Mouse (Mus musculus) gastrocnemius, postnatal 14 days (tissue): ENCODE measurements around the gene Gm11444. TPM values are rescaled to one million over a fixed set of nuclear protein-coding genes. Genes with fewer than 3 reads are reported as not detected.

Experiments
- DNase-seq: peaks from one replicate; pipeline ENCODE4 v3.0.0; 2021; ENCODE audit warnings: mixed read lengths
- intact Hi-C: fragments of 180-260 bp; cut with DNase I; formaldehyde crosslinking; loops from one replicate; pipeline ENCODE4 v1.15.1; 2025; ENCODE audit warnings: low total_unique reads
- total RNA-seq, 2 experiments: library from RNA; stranded (reverse); gene quantifications; 2 replicates each; pipeline ENCODE4 v1.2.3; 2021

Gm11444 gene
- total RNA-seq, 2 experiments from 2014 or later: not detected

DNA sequence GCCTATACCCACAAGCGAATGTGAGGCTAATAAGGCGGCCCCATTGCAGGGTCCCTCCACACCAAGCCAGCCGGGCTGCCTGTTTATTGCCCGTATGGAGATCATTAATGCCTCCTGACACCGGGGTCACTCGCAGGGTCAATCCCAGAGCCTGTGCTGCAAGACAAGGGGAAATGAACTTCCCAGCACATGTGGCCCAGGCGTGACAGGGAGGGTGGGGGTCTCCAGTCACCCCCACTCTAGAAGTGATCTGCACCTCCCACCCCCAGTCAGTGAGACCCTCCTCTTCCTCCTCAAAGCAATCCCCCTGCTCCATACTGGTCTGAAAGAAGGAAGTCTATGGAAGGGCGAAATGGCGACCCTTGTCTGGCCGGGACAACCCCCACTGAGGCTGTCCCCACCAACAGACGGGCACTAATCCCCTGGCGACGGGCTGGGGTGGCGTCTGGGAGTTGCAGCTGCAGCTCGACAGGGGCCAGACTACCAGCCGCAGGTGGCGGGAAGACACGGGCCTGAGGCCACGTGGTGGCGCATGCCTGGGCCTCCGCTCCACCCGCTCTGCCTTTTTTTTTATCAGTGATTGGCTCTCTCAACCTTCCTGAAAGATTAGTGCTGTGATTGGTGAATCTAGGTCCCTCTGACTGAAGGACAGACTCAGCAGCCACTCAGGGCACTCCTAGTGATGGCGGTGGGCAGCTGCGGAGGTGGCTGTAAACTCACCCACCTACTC lies 26.1 kb upstream of the Gm11444 start:
- DNase-seq: no peak

GRCm38 (mm10) chr11:85864363-85864762 lies 14.2 kb upstream of the Gm11444 start:
- DNase-seq: no peak
- intact Hi-C loops: no loop called here

More for the DNA sequence above, 26.1 kb upstream of the Gm11444 start:
- intact Hi-C loops: no loop called here

DNA sequence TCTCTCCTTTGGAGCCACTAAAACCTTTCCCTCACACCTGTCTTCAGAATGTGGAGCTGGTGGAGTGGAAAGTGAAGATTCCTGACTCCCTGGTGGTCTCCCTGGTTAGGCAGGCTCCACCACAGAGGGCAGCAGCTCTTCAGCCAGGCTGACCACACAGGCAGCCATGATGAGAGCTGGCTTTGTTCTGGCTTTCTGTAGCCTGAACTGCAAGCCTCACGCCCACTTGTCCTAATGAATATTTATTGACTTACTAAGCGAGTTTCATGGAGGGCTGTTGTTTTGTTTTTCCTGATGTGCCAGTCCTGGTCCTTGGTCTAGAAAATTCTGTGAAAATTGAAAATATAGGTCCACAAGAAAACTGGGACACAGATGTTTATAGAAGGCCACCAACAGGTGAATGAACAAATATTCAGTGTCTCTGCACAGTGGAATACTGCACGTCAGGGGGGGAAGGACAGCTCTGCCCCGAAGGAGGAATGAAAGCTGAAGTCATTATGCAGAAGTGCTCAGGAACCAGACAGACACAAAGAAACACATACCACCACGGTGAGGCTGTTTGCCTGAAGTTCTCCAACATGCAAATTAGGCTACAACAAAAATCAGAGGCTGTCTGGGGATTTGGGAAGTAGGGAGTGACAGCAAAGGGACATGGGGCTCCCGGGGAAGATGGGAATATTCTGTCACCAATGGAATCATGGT lies 8.0 kb upstream of the Gm11444 start:
- DNase-seq: no peak
- intact Hi-C loops: loop anchor here (10.0 kb wide), 1 partner anchor 207 kb away; no protein-coding TSS in a partner anchor

DNA sequence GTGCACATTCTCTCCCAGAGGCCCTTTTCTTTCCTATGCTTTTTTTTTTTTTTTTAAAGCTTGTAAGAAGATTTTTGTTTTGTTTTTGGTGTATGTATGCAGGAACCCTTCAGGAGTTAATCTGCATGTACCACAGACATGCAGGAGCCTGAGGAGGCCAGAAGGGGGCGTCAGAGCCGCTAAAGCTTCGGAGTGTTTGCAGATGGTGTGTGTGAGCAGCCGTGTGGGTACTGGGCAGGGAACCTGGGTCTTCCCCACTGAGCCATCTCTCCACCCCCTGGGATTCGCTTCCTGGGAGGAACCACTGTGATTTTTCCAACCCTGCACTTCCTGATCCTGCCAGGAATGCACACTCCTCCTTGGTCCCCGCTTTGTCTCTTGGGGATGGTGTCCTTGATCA lies 625 bp upstream of the Gm11444 start:
- intact Hi-C loops: loop anchor here (10.0 kb wide), 1 partner anchor 214 kb away; no protein-coding TSS in a partner anchor

GRCm38 (mm10) chr11:85849037-85849436 lies 1.1 kb downstream of the Gm11444 start:
- peak; percentile 73 for DNase-seq
- intact Hi-C loops: loop anchor here (5.0 kb wide), 2 partner anchors 123 to 323 kb away; no protein-coding TSS in a partner anchor

More for the DNA sequence above, 625 bp upstream of the Gm11444 start:
- DNase-seq: no peak

GRCm38 (mm10) chr11:85846509-85846908 lies 3.6 kb downstream of the Gm11444 start:
- no peak for DNase-seq
- intact Hi-C loops: loop anchor here (5.0 kb wide), 2 partner anchors 126 to 326 kb away; no protein-coding TSS in a partner anchor

DNA sequence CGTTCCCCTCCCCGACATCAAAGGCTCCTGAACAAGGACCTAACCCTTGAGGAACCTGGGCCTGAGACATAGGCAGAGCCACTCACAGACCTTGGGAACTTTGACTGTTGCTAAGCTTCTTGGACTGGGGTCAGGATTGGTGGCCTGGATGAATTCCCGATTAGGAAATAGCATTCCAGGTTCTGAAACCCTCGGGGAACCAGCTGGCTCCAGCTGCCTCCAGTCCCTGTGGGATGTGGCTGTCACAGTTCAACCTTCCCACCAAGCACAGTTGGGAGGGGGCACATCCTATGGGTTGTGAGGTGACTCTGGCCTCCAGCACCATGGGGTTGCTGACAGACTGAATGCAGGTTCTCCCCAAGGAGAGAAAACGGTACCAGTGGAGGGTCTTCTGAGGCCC lies 4.2 kb downstream of the Gm11444 start:
- intact Hi-C loops: loop anchor here (5.0 kb wide), 2 partner anchors 126 to 326 kb away; no protein-coding TSS in a partner anchor
- no peak for DNase-seq

GRCm38 (mm10) chr11:85844971-85845370 lies 5.2 kb downstream of the Gm11444 start:
- DNase-seq: no peak
- intact Hi-C loops: loop anchor here (5.0 kb wide), 2 partner anchors 127 to 327 kb away; no protein-coding TSS in a partner anchor

DNA sequence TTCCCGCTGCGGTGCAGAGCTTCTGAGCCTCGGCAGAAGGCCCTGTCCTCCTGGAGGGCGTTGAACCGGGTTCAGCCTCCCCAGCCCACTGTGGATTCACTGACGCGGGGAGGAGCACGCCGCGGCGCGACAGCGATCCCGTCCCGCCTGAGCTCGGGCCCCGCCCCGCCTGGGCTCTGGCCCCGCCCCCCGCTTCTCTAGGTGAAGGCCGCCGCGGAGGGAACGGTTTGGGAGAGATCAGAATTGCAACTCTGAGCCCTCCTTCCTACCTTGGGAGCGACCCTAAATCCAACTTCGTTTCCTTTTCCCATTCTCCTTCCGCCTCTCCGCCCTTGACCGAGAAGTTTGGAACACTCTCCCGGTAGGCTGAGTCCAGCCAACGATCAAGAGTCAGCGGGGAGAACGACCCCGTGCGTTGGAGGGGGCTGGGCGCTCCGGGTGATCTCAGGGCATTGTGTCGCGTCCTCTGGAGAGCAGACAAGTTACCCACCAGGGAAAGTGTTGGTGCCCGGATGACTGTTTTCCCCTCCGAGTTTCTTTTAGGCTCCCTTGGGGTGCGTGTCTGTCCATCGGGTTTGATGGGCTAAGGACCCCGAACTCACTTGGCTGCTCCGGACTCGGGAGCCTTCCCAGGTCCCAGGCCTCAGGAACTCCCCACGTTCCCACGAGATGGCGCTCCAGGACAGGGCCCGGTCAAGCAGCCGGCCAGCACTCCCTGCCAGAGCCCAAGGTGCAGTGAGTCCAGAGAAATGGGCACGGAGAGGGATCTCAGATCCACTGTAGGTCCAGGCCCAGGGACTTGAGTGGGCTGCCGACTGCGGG lies 5.8 kb downstream of the Gm11444 start:
- intact Hi-C loops: no loop called here
- DNase-seq: peak; percentile 91

DNA sequence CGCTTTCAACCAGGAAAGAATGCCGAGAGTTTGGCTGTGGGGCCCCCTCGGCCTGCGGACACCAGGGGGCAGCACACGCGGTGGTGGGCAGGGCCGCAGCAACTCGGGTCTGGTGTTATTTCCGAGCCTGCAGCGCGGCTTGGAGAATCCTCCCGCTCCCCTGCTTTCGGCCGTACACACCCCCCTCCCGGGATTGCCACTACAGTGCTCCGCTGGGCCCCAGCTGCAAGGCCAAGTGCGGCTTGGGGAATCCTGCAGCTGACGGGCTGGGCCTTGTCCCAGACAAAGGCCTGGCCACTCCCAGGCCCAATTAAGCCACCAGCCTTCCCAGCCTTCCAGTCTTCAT lies 6.8 kb downstream of the Gm11444 start:
- intact Hi-C loops: no loop called here
- DNase-seq: peak; percentile 87

DNA sequence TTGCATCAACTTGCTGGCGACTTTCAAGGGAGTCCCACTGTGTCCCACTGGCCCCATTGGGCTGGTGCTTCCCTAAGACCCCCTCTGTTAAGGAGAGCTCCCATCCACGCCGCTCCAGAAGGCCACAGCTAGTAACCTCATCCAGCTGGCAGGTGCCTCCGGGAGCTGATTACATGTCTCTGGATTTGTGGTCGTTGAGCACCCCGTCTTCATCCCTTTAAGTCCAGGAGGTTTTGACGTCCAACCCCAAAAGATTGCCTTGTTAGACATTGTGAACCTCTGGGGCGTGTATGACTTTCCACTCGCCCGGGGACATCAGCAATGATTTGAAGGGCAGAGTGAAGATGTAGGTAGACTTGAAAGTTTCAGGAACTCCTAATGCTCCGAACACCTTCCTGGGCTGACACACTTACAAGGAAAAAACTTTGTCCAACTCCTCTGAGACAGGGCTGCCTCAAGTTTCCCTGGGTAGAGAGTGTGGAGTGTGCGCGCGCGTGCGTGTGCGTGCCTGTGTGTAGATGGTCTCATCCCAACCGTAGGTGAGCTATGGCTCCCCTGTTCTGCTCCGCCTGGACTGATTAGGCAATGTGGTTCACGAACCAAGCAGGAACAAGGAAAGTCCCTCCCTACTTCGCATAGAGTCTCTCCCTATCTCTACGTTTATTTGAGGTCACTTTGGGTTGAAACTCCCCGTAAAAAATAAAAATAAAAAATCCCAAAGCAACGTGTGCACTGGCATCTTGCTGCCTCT lies 7.4 kb downstream of the Gm11444 start:
- intact Hi-C loops: no loop called here
- DNase-seq: no peak

- DNase-seq: peak; percentile 77
- intact Hi-C loops: no loop called here
Measured at GRCm38 (mm10) chr11:85841980-85842379, 8.2 kb downstream of the Gm11444 start.

DNA sequence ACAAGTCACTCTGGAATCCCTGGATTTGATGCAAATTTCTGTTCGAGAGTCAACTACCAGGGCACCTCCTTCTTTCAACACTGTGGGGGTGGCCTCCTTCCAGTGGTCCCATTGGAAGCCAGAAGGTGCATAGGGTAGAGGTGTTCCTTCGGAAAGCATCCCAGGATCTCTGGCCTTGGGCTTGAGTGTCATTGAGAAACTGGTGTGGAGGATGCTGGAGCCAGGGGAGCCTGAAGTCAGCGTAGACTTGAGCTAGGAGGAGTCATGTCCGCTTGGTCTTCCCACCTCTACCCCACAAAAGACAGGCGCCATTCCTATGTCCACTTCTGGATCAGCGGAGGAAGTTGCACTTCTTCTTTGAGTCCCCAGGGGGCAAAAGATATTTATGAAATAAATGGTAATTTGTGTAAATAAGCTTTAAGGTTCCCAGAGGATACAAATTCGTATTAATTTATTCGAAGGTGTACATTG lies 8.9 kb downstream of the Gm11444 start:
- intact Hi-C loops: no loop called here
- DNase-seq: no peak

GRCm38 (mm10) chr11:85840803-85841145 lies 9.4 kb downstream of the Gm11444 start:
- intact Hi-C loops: no loop called here
- no peak for DNase-seq

DNA sequence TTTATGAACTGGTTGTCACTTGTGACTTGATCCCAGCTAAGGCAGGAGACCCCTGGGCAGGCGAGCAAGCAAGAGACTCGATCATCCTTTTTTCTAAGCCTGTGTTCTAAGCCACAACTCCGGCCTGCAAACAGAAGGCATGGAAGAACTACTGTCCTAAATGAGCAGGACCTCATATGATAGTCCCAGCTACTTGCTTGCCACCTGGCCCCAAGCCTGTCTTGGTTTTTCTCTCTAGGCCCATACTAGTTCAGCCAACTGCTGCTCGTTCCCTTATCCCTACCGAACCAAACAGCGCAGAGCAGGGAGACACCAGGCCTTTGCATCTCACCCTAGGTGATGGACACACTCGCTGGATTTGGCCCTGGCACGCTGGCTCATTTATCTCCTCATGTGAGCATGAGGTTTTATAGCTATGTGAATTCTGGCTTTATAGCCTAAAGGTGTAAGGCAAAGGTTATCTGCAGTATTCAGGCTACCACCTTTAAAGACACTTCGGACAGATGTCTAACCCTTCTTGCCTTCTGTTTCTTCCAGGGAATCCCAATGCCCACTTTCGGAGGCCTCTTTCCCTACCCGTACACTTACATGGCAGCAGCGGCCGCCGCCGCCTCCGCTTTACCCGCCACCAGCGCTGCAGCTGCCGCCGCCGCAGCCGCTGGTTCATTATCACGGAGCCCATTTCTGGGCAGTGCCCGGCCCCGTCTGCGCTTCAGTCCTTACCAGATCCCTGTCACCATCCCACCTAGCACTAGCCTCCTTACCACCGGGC lies 9.9 kb downstream of the Gm11444 start:
- intact Hi-C loops: no loop called here
- DNase-seq: no peak

DNA sequence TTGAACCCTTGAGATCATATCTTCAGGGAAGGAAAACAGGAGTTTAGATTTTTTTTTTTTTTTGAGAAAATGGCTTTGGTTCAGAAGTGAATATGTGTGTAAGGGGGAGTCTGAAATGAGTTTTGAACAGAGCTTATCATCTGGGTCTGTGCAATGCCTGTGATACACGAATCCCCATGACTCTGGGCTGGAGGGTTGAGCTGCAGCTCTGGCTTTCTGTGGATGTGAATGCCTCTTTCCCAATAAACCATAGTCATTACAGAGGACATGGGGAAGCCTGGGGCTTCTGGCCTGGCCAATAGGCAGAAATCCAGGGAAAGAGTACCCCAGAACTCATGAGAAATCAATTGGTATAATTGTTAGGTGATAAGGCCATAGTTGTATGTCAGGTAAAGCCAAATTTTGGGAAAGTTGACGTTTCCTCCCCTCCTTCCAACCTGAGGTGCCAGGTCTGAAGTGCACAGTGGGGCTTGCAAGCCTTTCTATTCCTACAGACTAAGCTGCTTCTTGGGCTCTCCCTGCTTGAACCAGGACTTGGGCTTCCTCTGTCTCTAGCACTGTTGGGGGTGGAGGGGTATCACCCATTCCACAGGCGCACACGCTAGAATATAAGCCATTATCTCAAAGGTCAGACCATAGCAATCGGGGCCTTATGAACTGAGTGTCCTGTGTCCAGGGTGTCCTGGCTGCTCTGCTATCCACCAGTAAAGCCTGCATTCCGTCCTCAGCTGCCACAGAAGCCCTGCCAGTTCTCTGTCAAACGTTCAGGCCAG lies 10.7 kb downstream of the Gm11444 start:
- intact Hi-C loops: no loop called here
- DNase-seq: no peak

- intact Hi-C loops: no loop called here
Measured at GRCm38 (mm10) chr11:85838424-85839257, 11.5 kb downstream of the Gm11444 start.

More at GRCm38 (mm10) chr11:85838424-85839257, 11.5 kb downstream of the Gm11444 start:
- DNase-seq: no peak
